Comparison of ENCODE assay signal across 29 mouse cellular contexts in the genomic region with DNA sequence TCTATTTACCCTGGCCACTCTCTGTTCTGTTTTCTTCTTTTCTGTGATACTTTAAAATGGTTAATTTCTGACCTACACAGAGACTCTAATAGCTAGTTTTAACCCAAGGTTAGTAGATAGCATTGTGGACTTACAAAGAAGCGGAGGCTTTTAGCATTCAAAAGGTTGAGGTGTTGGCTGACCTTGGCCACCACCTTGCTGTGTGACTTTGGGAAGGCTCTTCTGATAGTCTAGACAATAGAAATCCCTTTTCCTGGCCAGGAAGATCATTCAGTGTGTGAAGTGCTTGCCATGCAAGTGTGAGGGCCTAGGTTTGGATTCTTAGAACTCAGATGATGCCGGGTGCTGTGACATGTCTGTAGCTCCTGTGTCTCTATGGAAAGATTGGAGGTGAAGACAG.
"Had no signal": no experiment of that assay in that cellular context is flagged by ENCODE, and none has a peak within 500 bp of the region (broad histone marks: within the 10 kb centered on the region; RNA-seq: fewer than 3 reads in every experiment).

No protein-coding gene starts in this region.

- DNase-seq: heart, postnatal 10 days; heart, postnatal 14 days; heart, postnatal 4 days; kidney, adult 11 months; kidney, adult 18-20 months; kidney, adult 2 months; kidney, adult 8-10 months; kidney, adult 9 months; kidney, postnatal 10 days; kidney, postnatal 14 days; kidney, postnatal 25 days; kidney, postnatal 36 days; kidney, postnatal 4 days; layer of hippocampus, adult 9-11 months; layer of hippocampus, postnatal 36 days had no signal

- H3K4me1 ChIP-seq: heart, embryonic 12.5 days; heart, embryonic 13.5 days; heart, embryonic 15.5 days; hindbrain, embryonic 12.5 days; hindbrain, embryonic 15.5 days; intestine, embryonic 15.5 days; kidney, embryonic 15.5 days had no signal

- H3K27me3 ChIP-seq: heart, embryonic 13.5 days; heart, embryonic 15.5 days; hindbrain, embryonic 15.5 days; intestine, embryonic 15.5 days had no signal

- H3K9me3 ChIP-seq: heart, embryonic 12.5 days; heart, embryonic 13.5 days; heart, embryonic 15.5 days; hindbrain, embryonic 10.5 days; hindbrain, embryonic 12.5 days; hindbrain, embryonic 13.5 days; hindbrain, embryonic 15.5 days; intestine, embryonic 15.5 days; kidney, embryonic 15.5 days had no signal

- H3K27ac ChIP-seq: heart, embryonic 13.5 days; heart, embryonic 15.5 days; hindbrain, embryonic 10.5 days; hindbrain, embryonic 12.5 days; hindbrain, embryonic 13.5 days; hindbrain, embryonic 14.5 days; hindbrain, embryonic 15.5 days; hindbrain, postnatal 0 days; intestine, embryonic 15.5 days; kidney, embryonic 15.5 days; kidney, postnatal 0 days; layer of hippocampus, adult 2 months; left cerebral cortex, adult 2 months had no signal

- H3K4me3 ChIP-seq: heart, embryonic 12.5 days; heart, embryonic 13.5 days; heart, embryonic 15.5 days; hindbrain, embryonic 10.5 days; hindbrain, embryonic 12.5 days; hindbrain, embryonic 13.5 days; hindbrain, embryonic 15.5 days; intestine, embryonic 15.5 days; kidney, embryonic 15.5 days; layer of hippocampus, adult 2 months; left cerebral cortex, adult 2 months had no signal

- H3K36me3 ChIP-seq: heart, embryonic 12.5 days; heart, embryonic 13.5 days; heart, embryonic 15.5 days; hindbrain, embryonic 10.5 days; hindbrain, embryonic 12.5 days; hindbrain, embryonic 13.5 days; intestine, embryonic 15.5 days; kidney, embryonic 15.5 days had no signal
